Mouse (Mus musculus) kidney, adult 2 months (tissue): ENCODE results near the gene Hist1h2bq.
"Not testable (repeated sequence)": the region's sequence is repeated elsewhere in the genome, so short reads cannot be mapped to it uniquely, and the experiment has no call there.

Experiments
- CTCF ChIP-seq: fragments of 200-500 bp; conservative IDR thresholded peaks from 2 replicates; pipeline ENCODE4 v1.5.1; 2011; ENCODE audit warnings: low read depth, mild to moderate bottlenecking, control low read depth, low read length, moderate library complexity, mixed read lengths; ENCODE audit not compliant: insufficient read depth, insufficient read length
- POLR2A ChIP-seq: fragments of 200-500 bp; IDR thresholded peaks from one replicate; pipeline ENCODE4 v1.6.1; 2011; ENCODE audit warnings: low read depth, low read length, control low read depth

DNA sequence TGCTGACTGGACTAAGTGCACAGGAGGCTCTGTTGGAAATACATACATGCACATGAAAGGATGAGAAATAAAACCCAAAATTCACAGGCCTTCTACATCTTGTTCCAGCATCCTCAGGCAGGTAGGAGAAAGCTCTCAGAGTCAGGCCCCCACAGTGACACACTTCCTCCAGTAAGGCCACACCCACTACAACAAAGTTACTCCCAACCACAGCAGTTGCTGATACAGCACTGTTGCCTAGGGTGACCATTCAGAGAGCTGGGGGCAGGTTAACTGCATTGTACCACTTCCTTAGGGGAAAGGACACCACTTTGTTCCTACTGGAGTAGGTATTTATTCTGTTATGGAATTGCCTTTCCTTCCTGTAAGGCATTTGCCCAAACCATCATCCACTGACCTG, 12.8 kb downstream of the Hist1h2bq start:
- not testable (repeated sequence) for TF ChIP-seq CTCF, POLR2A
